Mouse (Mus musculus) hindbrain, postnatal 0 days (tissue): ENCODE results near the gene Lurap1. TPM values are rescaled to one million over a fixed set of nuclear protein-coding genes. Genes with fewer than 3 reads are reported as not detected.

Source experiments
- ATAC-seq: fragments of 200-750 bp; cut with Nextera tagmentation; 2 replicates; pipeline ENCODE4 v1.8.0; 2017; ENCODE audit warnings: mild to moderate bottlenecking, moderate TSS enrichment, moderate library complexity
- DNase-seq: peaks from one replicate; pipeline ENCODE4 v3.0.0-alpha.2; 2015; ENCODE audit warnings: low spot score
- H3K27ac ChIP-seq: fragments of 300-500 bp; sonication (generic); 2 replicates; pipeline ENCODE4 v1.5.1; 2014; ENCODE audit warnings: mild to moderate bottlenecking
- H3K27me3 ChIP-seq: fragments of 300-500 bp; sonication (generic); 2 replicates; pipeline ENCODE4 v1.6.1; 2014; ENCODE audit warnings: low read length, mixed read lengths; ENCODE audit not compliant: insufficient read depth
- H3K36me3 ChIP-seq: fragments of 300-500 bp; sonication (generic); 2 replicates; pipeline ENCODE4 v1.6.1; 2014; ENCODE audit warnings: low read length, mixed read lengths; ENCODE audit not compliant: insufficient read depth
- H3K4me1 ChIP-seq: fragments of 300-500 bp; sonication (generic); 2 replicates; pipeline ENCODE4 v1.6.1; 2014; ENCODE audit warnings: antibody characterized with exemption, low read length, mixed read lengths; ENCODE audit not compliant: insufficient read depth
- H3K4me2 ChIP-seq: fragments of 300-500 bp; sonication (generic); 2 replicates; pipeline ENCODE4 v1.6.1; 2014; ENCODE audit warnings: low read depth, mild to moderate bottlenecking, low read length, moderate library complexity, mixed read lengths
- H3K4me3 ChIP-seq: fragments of 300-500 bp; sonication (generic); 2 replicates; pipeline ENCODE4 v1.5.1; 2014; ENCODE audit warnings: low read length
- H3K9ac ChIP-seq: fragments of 300-500 bp; sonication (generic); replicated peaks from 2 replicates; pipeline ENCODE4 v1.6.1; 2014; ENCODE audit warnings: mild to moderate bottlenecking, low read length, moderate library complexity, mixed read lengths
- H3K9me3 ChIP-seq: fragments of 300-500 bp; sonication (generic); 2 replicates; pipeline ENCODE4 v1.6.1; 2016; ENCODE audit warnings: low read length, mixed read lengths
- CTCF ChIP-seq: IDR thresholded peaks from 2 replicates; pipeline ENCODE4 v1.5.1; 2016; ENCODE audit warnings: antibody characterized with exemption, control low read depth, low read depth
- WGBS: fragments of 180-500 bp; shearing (Covaris S2); extraction: QIAGEN DNeasy Blood & Tissue Kit; methylation state at CpG from one replicate; pipeline ENCODE4 v1.1.7; 2014; 5-methylcytosine and 5-hydroxymethylcytosine counted together
- polyA plus RNA-seq: library from polyadenylated mRNA; unstranded; fragments of >200 nt; fragmentation: Nextera tagmentation; extraction: Ambion mirVana; gene quantifications from 2 replicates; pipeline ENCODE4 v1.2.1, GENCODE M21; 2015
- total RNA-seq: library from RNA; depleted of rRNA; stranded (reverse); fragments of >200 nt; gene quantifications from 2 replicates; pipeline ENCODE4 v1.2.3, GENCODE M21; 2014

Lurap1 gene
- total and polyA plus RNA-seq, 2 experiments from 2014 or later: 4.0 to 7.9 TPM

DNA sequence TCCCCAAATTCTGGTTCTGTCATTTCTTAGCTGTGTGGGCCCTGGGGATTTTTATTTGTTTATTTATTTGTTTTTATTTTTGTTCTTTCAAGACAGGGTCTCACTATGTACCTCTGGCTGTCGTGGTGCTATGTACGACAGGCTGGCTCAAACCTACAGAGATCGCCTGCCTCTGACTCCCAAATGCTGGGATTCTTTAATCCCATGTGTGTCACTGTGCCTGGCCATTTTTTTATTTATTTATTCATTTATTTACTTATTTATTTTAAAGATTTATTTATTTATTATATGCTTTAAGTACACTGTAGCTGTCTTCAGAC lies 18.2 kb upstream of the Lurap1 start:
- Histone ChIP-seq H3K4me2 (no peak overlapping the region), H3K4me3 (no peak overlapping the region), H3K9ac (no peak overlapping the region), H3K27ac (no peak overlapping the region), H3K27me3 (no peaks in the 10 kb centered on the region), H3K36me3 (no peaks in the 10 kb centered on the region), H3K4me1 (0 out of 2 replicates have a peak, but pooled peaks cover under 1% of the 10 kb centered on the region), H3K9me3 (no peaks in the 10 kb centered on the region)
- no peak for TF ChIP-seq CTCF
- ATAC-seq (peak; percentile 38), DNase-seq (no peak)
- WGBS: 62% methylated on average over 3 of the region's 3 CpGs

DNA sequence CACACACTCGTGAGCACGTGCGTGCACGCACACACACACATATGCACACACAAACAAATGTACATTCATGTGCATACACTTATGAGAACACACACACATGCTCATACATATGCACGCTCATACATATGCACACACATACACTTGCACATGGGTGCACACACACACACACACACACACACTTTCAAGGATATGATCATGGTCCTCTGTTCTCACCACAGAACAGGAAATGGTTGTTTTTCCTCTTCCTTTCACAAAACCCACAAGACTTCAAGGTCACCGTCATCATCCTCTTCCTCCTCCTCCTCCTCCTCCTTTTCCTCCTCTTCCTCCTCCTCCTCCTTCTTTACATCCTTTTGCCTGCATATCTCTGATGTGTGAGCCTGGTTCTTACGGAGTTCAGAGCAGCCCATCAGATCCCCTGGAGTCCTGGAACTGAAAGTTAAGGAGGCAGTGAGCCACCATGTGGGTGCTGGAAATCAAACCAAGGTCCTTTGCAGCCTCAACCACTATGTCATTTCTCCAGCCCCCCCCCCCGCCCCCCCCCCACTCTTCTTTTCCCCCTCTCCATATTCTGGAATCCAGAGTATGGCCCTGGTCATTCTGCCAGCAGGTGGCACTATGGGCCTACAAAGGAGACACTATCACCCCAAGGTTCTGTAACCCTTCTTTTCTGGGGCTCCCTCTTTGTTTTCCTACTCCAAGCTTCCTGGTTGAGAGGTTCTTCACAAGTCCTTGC lies 17.6 kb upstream of the Lurap1 start:
- no peaks in the 10 kb centered on the region for H3K4me1 ChIP-seq
- DNase-seq (peak; percentile 88), ATAC-seq (peak; percentile 76)
- peak; percentile 75 for TF ChIP-seq CTCF
- H3K27ac ChIP-seq: no peak overlapping the region
- no peaks in the 10 kb centered on the region for H3K36me3 ChIP-seq
- no peaks in the 10 kb centered on the region for H3K9me3 ChIP-seq
- no peaks in the 10 kb centered on the region for H3K27me3 ChIP-seq
- no peak overlapping the region for H3K4me2 ChIP-seq
- no peak overlapping the region for H3K9ac ChIP-seq
- WGBS: 84% methylated on average over 7 of the region's 8 CpGs
- no peak overlapping the region for H3K4me3 ChIP-seq

DNA sequence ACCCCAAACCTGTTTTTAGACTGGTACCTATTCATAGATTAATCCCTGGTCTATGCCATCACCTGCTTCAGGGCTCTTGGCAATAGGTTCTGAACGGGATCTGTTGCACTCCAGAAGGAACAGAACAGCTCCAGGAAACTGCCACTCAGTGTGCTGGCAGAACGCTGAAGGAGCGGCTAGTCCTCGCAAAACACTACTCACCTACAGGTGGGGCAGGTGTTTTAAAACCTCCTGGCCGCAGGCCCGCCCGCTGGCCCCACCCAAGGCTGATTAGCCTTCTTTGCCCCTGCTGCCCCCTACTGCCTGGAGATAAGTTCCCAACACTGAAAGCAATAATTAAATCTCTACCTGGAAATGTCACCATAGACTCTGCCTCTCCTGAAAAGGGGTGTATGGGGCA lies 16.3 kb upstream of the Lurap1 start, which contains the start of gene Tspan1:
Tspan1 (minus strand) TSS at position 198 of the 400 bp plus-strand sequence.
- Histone ChIP-seq H3K4me1 (no peaks in the 10 kb centered on the region), H3K4me3 (no peak within 1 kb of the TSS), H3K27me3 (no peaks in the 10 kb centered on the region), H3K27ac (no peak within 1 kb of the TSS), H3K9ac (no peak within 1 kb of the TSS), H3K4me2 (no peak within 1 kb of the TSS), H3K36me3 (no peaks in the 10 kb centered on the region), H3K9me3 (no peaks in the 10 kb centered on the region)
- ATAC-seq: no peak
- WGBS: 40% methylated on average over 7 of the region's 7 CpGs
- TF ChIP-seq CTCF: no peak
- DNase-seq: no peak

DNA sequence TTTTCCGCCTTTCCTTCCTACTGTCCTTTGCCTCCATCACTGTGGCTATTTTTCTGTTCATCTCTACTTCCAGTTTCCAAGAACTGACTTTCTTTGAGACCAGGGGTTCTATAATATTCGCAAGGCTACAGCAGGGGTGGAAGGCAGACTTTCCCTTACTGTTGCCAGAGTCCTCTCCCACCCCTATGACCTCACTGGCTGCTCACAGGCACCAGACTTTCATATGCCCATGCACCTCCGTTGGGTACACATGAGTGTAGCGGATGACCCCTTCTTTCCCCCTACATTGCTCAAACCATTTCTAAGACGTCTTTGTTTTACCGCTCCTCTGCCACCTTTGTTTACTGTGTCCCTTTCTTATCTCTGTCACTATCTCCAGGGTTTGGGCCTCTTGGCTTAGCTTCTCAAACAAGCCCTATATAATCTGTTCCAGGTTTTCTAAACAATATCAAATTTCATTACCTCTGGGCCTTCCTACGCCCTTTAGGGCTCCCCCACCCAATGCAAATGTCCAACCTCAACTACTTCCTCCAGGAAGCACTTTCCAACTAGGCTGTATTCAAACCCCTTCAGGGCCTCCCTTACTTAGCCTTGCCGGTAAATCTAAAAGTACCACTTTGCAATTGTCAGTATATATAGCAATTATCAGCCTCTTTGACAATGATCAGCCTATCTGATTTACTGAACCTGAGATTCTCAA lies 14.7 kb upstream of the Lurap1 start:
- no peak overlapping the region for H3K27ac ChIP-seq
- no peak overlapping the region for H3K4me3 ChIP-seq
- no peaks in the 10 kb centered on the region for H3K9me3 ChIP-seq
- no peaks in the 10 kb centered on the region for H3K4me1 ChIP-seq
- TF ChIP-seq CTCF: no peak
- ATAC-seq: no peak
- no peak for DNase-seq
- H3K4me2 ChIP-seq: no peak overlapping the region
- WGBS: 77% methylated on average over 8 of the region's 8 CpGs
- no peak overlapping the region for H3K9ac ChIP-seq
- no peaks in the 10 kb centered on the region for H3K36me3 ChIP-seq
- H3K27me3 ChIP-seq: no peaks in the 10 kb centered on the region

DNA sequence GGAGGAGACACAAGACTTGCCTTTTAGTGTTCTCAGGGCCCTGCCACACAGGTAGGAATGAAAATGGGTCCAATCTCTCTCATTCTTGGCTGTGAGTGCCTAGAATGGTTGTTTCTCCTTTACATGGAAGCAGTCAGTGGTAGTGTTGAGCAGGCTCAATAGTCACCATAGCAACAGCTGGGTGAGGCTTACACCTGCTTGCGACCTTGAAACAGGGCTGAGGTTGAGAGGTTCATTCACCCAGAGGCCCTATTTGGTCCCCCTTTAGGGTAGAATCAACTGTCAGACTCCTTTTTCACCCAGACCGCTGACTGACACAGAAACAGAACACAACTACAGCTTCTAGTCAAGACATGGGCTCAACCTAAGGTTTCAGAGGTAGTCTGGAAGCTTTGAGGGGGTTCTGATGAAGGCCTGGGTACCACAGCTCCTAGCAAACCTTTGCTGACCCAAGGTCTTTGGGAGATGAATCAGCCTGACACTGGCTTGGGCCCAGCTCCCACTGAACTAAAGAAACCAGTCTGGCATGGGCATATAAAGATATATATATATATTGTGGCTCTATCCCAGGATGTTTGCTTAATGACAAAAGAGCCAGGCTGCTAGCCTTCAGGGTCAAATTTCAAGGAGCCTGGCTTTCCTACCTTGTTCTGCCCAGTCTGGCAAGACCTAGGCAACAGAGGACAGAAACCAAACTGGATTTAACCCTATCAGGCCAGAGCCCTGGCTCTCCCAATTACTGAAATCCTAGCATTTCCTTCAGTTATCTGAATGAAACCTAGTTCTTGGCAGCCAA lies 13.8 kb upstream of the Lurap1 start:
- no peak for TF ChIP-seq CTCF
- no peak for ATAC-seq
- Histone ChIP-seq H3K9ac (no peak overlapping the region), H3K4me1 (no peaks in the 10 kb centered on the region), H3K36me3 (no peaks in the 10 kb centered on the region), H3K4me2 (no peak overlapping the region), H3K27me3 (no peaks in the 10 kb centered on the region), H3K9me3 (no peaks in the 10 kb centered on the region), H3K4me3 (no peak overlapping the region), H3K27ac (no peak overlapping the region)
- WGBS: 73% methylated on average over 2 of the region's 2 CpGs
- no peak for DNase-seq

DNA sequence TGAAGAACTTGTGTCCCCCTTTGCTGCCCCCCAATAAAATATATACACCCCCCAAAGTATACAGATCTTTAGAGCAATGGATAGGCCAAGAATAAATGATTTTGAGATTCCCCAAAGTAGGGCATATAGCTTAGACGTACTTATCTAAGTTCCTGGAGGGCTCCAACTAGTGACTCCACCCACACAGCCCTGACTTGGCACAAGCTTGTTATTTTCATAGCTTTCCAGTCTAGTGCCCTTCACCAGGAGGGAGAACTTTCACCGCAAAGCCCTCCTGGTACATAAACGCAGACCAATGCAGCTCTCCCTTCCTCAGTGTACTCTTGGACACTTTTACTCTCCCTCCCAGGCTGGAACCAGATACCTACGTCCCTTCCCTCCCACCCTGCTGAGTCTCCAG lies 11.0 kb upstream of the Lurap1 start:
- H3K27me3 ChIP-seq: no peaks in the 10 kb centered on the region
- 72% methylated on average over 4 of the region's 4 CpGs for WGBS
- no peaks in the 10 kb centered on the region for H3K9me3 ChIP-seq
- H3K9ac ChIP-seq: no peak overlapping the region
- H3K36me3 ChIP-seq: peaks cover 16% of the 10 kb centered on the region
- H3K4me1 ChIP-seq: no peaks in the 10 kb centered on the region
- no peak overlapping the region for H3K4me2 ChIP-seq
- no peak overlapping the region for H3K4me3 ChIP-seq
- no peak for TF ChIP-seq CTCF
- DNase-seq (no peak), ATAC-seq (no peak)
- H3K27ac ChIP-seq: no peak overlapping the region
